Mouse (Mus musculus): ENCODE data around the gene Zfp747. TPM values are rescaled to one million over a fixed set of nuclear protein-coding genes. Genes with fewer than 3 reads are reported as not detected.
"Not testable (repeated sequence)": the region's sequence is repeated elsewhere in the genome, so short reads cannot be mapped to it uniquely, and the experiment has no call there.

Zfp747 gene
- polyA plus RNA-seq (2012; rRNA removed) = 1.0 and 1.4 TPM in 2 replicates

GRCm38 (mm10) chr7:127375271-127376245 lies at the start of gene Zfp747:
Zfp747 (minus strand) TSS chr7:127376050.
- H3K27ac ChIP-seq (ENCODE audit: control insufficient read depth, insufficient read depth, low read depth, low read length); H3K4me1 ChIP-seq (ENCODE audit: control insufficient read depth, insufficient read depth, low read length); H3K36me3 ChIP-seq (ENCODE audit: control insufficient read depth, insufficient read depth, low read length); H3K27me3 ChIP-seq (ENCODE audit: control insufficient read depth, insufficient read depth, low read length): not testable (repeated sequence)
- peak within 1 kb of the TSS; percentile 84 for H3K4me3 ChIP-seq (ENCODE audit: control insufficient read depth, low read depth, low read length)
- TF ChIP-seq CTCF (IDR thresholded peaks at IDR 0.05; ENCODE audit: control insufficient read depth, insufficient read depth, insufficient replicate concordance, low read depth, low read length) (peak; percentile 50; the same call in 1 of the 2 replicates), POLR2A (IDR thresholded peaks at IDR 0.05; ENCODE audit: control insufficient read depth, low read depth, low read length) (0 out of 2 replicates have a peak, but pooled peaks have one; percentile 18)

- TF ChIP-seq POLR2A (IDR thresholded peaks at IDR 0.05; ENCODE audit: control insufficient read depth, low read depth, low read length) = no peak
- TF ChIP-seq CTCF (IDR thresholded peaks at IDR 0.05; ENCODE audit: control insufficient read depth, insufficient read depth, insufficient replicate concordance, low read depth, low read length) = no peak
- Histone ChIP-seq H3K36me3 (ENCODE audit: control insufficient read depth, insufficient read depth, low read length) (no peaks in the 10 kb centered on the region), H3K27ac (ENCODE audit: control insufficient read depth, insufficient read depth, low read depth, low read length) (no peak overlapping the region)
Observed at GRCm38 (mm10) chr7:127425291-127425690, 49.4 kb upstream of the Zfp747 start.

GRCm38 (mm10) chr7:127422247-127422646 lies 46.4 kb upstream of the Zfp747 start:
- Histone ChIP-seq H3K4me3 (ENCODE audit: control insufficient read depth, low read depth, low read length) (peak overlapping the region; percentile 96), H3K36me3 (ENCODE audit: control insufficient read depth, insufficient read depth, low read length) (no peaks in the 10 kb centered on the region), H3K27me3 (ENCODE audit: control insufficient read depth, insufficient read depth, low read length) (no peaks in the 10 kb centered on the region), H3K4me1 (ENCODE audit: control insufficient read depth, insufficient read depth, low read length) (peaks cover 12% of the 10 kb centered on the region), H3K27ac (ENCODE audit: control insufficient read depth, insufficient read depth, low read depth, low read length) (peak overlapping the region; percentile 90)
- TF ChIP-seq CTCF (IDR thresholded peaks at IDR 0.05; ENCODE audit: control insufficient read depth, insufficient read depth, insufficient replicate concordance, low read depth, low read length) (no peak), POLR2A (IDR thresholded peaks at IDR 0.05; ENCODE audit: control insufficient read depth, low read depth, low read length) (no peak)

More at GRCm38 (mm10) chr7:127425291-127425690, 49.4 kb upstream of the Zfp747 start:
- Histone ChIP-seq H3K4me1 (ENCODE audit: control insufficient read depth, insufficient read depth, low read length) (peaks cover 12% of the 10 kb centered on the region), H3K27me3 (ENCODE audit: control insufficient read depth, insufficient read depth, low read length) (no peaks in the 10 kb centered on the region), H3K4me3 (ENCODE audit: control insufficient read depth, low read depth, low read length) (peak overlapping the region; percentile 29)

GRCm38 (mm10) chr7:127421388-127422191 lies 45.7 kb upstream of the Zfp747 start, which contains the start of gene Zfp688:
Zfp688 (minus strand) TSS chr7:127422068.
- peak within 1 kb of the TSS; percentile 90 for H3K27ac ChIP-seq (ENCODE audit: control insufficient read depth, insufficient read depth, low read depth, low read length)
- peak; percentile 92 for TF ChIP-seq POLR2A (IDR thresholded peaks at IDR 0.05; ENCODE audit: control insufficient read depth, low read depth, low read length)
- TF ChIP-seq CTCF (IDR thresholded peaks at IDR 0.05; ENCODE audit: control insufficient read depth, insufficient read depth, insufficient replicate concordance, low read depth, low read length) = no peak
- H3K27me3 ChIP-seq (ENCODE audit: control insufficient read depth, insufficient read depth, low read length) = no peaks in the 10 kb centered on the region
- H3K4me3 ChIP-seq (ENCODE audit: control insufficient read depth, low read depth, low read length) = peak within 1 kb of the TSS; percentile 96
- H3K4me1 ChIP-seq (ENCODE audit: control insufficient read depth, insufficient read depth, low read length) = peaks cover 12% of the 10 kb centered on the region
- no peaks in the 10 kb centered on the region for H3K36me3 ChIP-seq (ENCODE audit: control insufficient read depth, insufficient read depth, low read length)

- Histone ChIP-seq H3K27me3 (ENCODE audit: control insufficient read depth, insufficient read depth, low read length) (no peaks in the 10 kb centered on the region), H3K4me1 (ENCODE audit: control insufficient read depth, insufficient read depth, low read length) (peaks cover 4% of the 10 kb centered on the region), H3K36me3 (ENCODE audit: control insufficient read depth, insufficient read depth, low read length) (no peaks in the 10 kb centered on the region), H3K27ac (ENCODE audit: control insufficient read depth, insufficient read depth, low read depth, low read length) (no peak overlapping the region), H3K4me3 (ENCODE audit: control insufficient read depth, low read depth, low read length) (peak overlapping the region; percentile 16; the same call in 1 of the 2 replicates)
- TF ChIP-seq CTCF (IDR thresholded peaks at IDR 0.05; ENCODE audit: control insufficient read depth, insufficient read depth, insufficient replicate concordance, low read depth, low read length) (no peak), POLR2A (IDR thresholded peaks at IDR 0.05; ENCODE audit: control insufficient read depth, low read depth, low read length) (no peak)
Observed at GRCm38 (mm10) chr7:127411418-127411817, 35.6 kb upstream of the Zfp747 start.

GRCm38 (mm10) chr7:127406002-127406987 lies 30.4 kb upstream of the Zfp747 start, which contains the start of gene Zfp764:
Zfp764 (minus strand) TSS chr7:127406822.
- H3K4me1 ChIP-seq (ENCODE audit: control insufficient read depth, insufficient read depth, low read length); H3K27ac ChIP-seq (ENCODE audit: control insufficient read depth, insufficient read depth, low read depth, low read length); H3K36me3 ChIP-seq (ENCODE audit: control insufficient read depth, insufficient read depth, low read length); H3K27me3 ChIP-seq (ENCODE audit: control insufficient read depth, insufficient read depth, low read length): not testable (repeated sequence)
- H3K4me3 ChIP-seq (ENCODE audit: control insufficient read depth, low read depth, low read length) = peak within 1 kb of the TSS; percentile 75
- TF ChIP-seq POLR2A (IDR thresholded peaks at IDR 0.05; ENCODE audit: control insufficient read depth, low read depth, low read length) (peak; percentile 44; the same call in 1 of the 2 replicates), CTCF (IDR thresholded peaks at IDR 0.05; ENCODE audit: control insufficient read depth, insufficient read depth, insufficient replicate concordance, low read depth, low read length) (peak; percentile 49)

- H3K4me1 ChIP-seq (ENCODE audit: control insufficient read depth, insufficient read depth, low read length); H3K4me3 ChIP-seq (ENCODE audit: control insufficient read depth, low read depth, low read length); H3K36me3 ChIP-seq (ENCODE audit: control insufficient read depth, insufficient read depth, low read length); H3K27ac ChIP-seq (ENCODE audit: control insufficient read depth, insufficient read depth, low read depth, low read length); H3K27me3 ChIP-seq (ENCODE audit: control insufficient read depth, insufficient read depth, low read length): not testable (repeated sequence)
Observed at GRCm38 (mm10) chr7:127404101-127404500, 28.3 kb upstream of the Zfp747 start.

Data from testis, adult 2 months (tissue).